Mouse (Mus musculus) macrophage (primary cell): ENCODE data around the gene Gm20390. TPM values are rescaled to one million over a fixed set of nuclear protein-coding genes. Genes with fewer than 3 reads are reported as not detected.

Source experiments
- polyA plus RNA-seq: library from polyadenylated mRNA; stranded (reverse); fragments of 250-400 nt; gene quantifications from 3 replicates; pipeline ENCODE4 v1.2.4, GENCODE M21; 2018; ENCODE audit warnings: inconsistent platforms

Gene Gm20390
- polyA plus RNA-seq, 1 experiment from 2014 or later = 6.1 TPM

Other genes starting within 250 kb of the Gm20390 start
- gene Utp18, start 82.5 kb downstream of the Gm20390 start, polyA plus RNA-seq = 15.8 to 32.3 TPM (median 16.0 TPM) in 3 replicates
- gene Mbtd1, start 82.4 kb downstream of the Gm20390 start, polyA plus RNA-seq = 7.7 to 19.3 TPM (median 16.1 TPM) in 3 replicates
- gene Nme2, start 12.0 kb downstream of the Gm20390 start, polyA plus RNA-seq = 187 to 466 TPM (median 286 TPM) in 3 replicates
- gene Nme1, start 228 bp upstream of the Gm20390 start, polyA plus RNA-seq = 32.9 to 71.2 TPM (median 46.6 TPM) in 3 replicates
- 47.8 to 52.5 TPM (median 51.8 TPM) in 3 replicates for gene Spag9, start 27.8 kb upstream of the Gm20390 start, polyA plus RNA-seq
- gene Tob1, start 243.2 kb upstream of the Gm20390 start, polyA plus RNA-seq = 11.5 to 13.3 TPM (median 11.7 TPM) in 3 replicates